Mouse (Mus musculus) hematopoietic stem cell, adult 5-6 weeks (primary cell): ENCODE results near the gene Gna14. TPM values are rescaled to one million over a fixed set of nuclear protein-coding genes. Genes with fewer than 3 reads are reported as not detected.

Experiments used
- ATAC-seq, 2 experiments: fragments of 125-278 bp in 1 of 2; replicated peaks in 1 of 2; 2 replicates each; pipeline ENCODE4 v1.8.0; 2016 to 2017; ENCODE audit warnings: inconsistent platforms in 2 of 2, mild to moderate bottlenecking in 2 of 2, moderate number of reproducible peaks in 2 of 2, low read depth in 1 of 2, moderate TSS enrichment in 1 of 2; ENCODE audit not compliant: low FRiP score in 2 of 2, poor library complexity in 2 of 2, severe bottlenecking in 2 of 2, insufficient read depth in 1 of 2, low TSS enrichment in 1 of 2
- total RNA-seq: library from RNA; stranded (forward); fragments of 172-1452, 232-1000 nt; gene quantifications from 2 replicates; pipeline ENCODE4 v1.2.3, GENCODE M21; 2017

The Gna14 gene
- total RNA-seq, 1 experiment from 2014 or later, result 2.6 TPM

GRCm38 (mm10) chr19:16623154-16623553 is 187.6 kb downstream of the Gna14 start:
- ATAC-seq, result no peak

- ATAC-seq, result no peak
Measured at GRCm38 (mm10) chr19:16624994-16625393, 189.4 kb downstream of the Gna14 start.

GRCm38 (mm10) chr19:16625610-16626395 is 190.2 kb downstream of the Gna14 start:
- ATAC-seq, result no peak
